Mouse (Mus musculus): ENCODE measurements at regions not wholly inside any gene's neighbourhood (a gene's known extent, or its start where the extent isn't known, plus 50 kb on each side); places are given as distances from the start of the nearest gene placed in this dataset.

DNA sequence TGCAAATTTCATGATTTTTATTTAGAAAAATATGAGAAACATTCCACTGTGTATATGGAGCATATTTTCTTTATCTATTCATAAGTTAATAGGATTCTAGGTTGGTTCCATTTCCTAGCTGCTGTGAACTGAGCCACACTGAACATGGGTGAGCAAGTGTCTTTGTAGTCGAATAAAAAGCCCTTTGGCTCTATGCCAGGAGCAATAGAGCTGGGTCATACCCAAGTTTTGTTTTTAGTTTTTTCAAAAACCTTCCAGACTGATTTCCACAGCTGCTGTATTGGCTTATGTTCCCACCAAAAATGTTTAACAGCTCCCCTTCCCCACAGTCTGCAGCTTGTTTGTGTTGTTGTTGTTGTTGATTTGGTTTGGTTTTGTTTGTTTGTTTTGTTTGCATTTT is 822.5 kb downstream of the Tmem114 start:
- Histone ChIP-seq H3K4me3 (no peak overlapping the region), H3K27ac (no peak overlapping the region)
- no peak for DNase-seq
- intact Hi-C loops (cut with DNase I) = no loop called here
- TF ChIP-seq CTCF (IDR thresholded peaks at IDR 0.05) = no peak

DNA sequence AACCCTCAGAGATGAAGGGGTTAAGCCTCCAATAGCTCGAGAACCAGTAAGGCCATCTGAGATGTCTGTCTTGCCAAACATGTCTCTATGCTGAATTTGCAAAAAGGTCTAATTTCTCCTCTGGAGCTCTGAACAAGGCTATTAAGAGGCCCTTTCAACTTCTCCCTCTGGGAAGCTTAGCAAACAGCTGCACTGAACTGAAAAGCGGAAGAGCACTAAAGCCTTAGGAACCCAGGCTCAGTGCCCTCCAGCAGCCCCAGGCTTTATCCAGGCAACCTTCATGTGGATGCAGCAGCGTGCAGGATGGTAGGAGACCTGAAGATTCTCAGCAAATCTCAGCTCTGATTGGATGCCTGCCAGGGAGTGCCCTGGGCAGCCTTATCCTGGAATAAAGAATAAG is 850.1 kb downstream of the Tmem114 start:
- intact Hi-C loops (cut with DNase I) = no loop called here
- Histone ChIP-seq H3K4me3 (no peak overlapping the region), H3K27ac (no peak overlapping the region)
- no peak for TF ChIP-seq CTCF (IDR thresholded peaks at IDR 0.05)
- DNase-seq = peak; percentile 28

DNA sequence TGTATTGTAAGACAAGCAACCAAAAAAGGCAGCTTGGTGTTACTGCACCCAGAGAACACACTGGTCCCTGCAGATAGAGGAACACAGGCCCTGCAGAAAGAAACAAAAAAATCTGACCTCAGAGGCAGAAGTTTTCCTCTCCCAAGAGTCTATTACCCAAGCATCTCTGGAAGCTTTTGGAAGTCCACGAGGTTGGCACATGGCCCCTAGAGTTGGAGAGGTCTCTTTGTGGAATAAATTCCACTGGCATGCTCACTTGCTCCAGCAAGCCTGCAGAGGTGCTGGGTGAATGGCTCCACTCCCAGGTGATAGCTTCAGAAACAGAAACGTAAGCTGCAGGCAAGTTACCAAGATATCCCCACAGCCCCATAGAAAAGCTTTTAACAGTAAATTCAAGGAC is 864.1 kb downstream of the Tmem114 start:
- DNase-seq = peak; percentile 70
- no peak overlapping the region for H3K27ac ChIP-seq
- intact Hi-C loops (cut with DNase I) = no loop called here

DNA sequence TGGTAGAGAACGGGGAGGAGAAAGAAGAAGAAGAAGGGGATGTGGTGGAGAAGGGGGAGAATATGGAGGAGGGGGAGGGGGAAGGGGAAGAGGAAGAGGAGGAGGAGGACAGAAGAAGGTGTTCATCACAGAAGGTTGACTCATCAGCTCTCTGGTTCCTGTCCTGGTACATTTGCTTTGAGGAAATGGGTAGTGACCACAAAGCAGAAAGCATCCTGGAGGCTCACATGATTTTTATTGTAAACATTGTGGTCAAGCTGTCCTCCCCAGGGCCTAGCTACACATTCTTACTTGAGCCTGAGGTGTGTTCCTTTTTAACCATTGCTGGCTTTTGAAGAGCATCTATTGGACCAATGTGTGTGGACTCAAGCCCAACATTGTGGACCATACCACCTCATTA is 865.8 kb downstream of the Tmem114 start:
- Histone ChIP-seq H3K27ac (no peak overlapping the region), H3K4me3 (no peak overlapping the region)
- no peak for TF ChIP-seq CTCF (IDR thresholded peaks at IDR 0.05)
- DNase-seq = no peak
- intact Hi-C loops (cut with DNase I) = no loop called here

More for the DNA sequence above, 864.1 kb downstream of the Tmem114 start:
- no peak overlapping the region for H3K4me3 ChIP-seq
- TF ChIP-seq CTCF (IDR thresholded peaks at IDR 0.05) = no peak

DNA sequence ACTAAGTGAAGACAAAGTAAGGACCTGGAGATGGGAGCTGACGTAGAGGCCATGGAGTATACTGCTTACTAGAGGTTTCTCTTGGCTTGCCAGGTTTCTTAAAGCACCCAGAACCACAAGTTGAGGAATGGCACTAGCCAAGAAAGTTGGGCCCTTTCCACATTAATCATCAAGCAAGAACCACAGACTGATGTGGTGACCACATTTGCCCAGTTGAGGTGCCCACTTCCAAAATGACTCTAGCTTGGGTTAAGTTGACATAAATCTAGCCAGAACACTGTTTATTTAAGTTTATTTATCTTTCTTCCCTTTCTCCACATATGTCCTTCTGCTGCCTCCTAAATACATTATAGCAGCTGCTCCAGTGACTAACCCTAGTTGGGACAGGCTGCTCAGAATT is 866.3 kb downstream of the Tmem114 start:
- Histone ChIP-seq H3K27ac (no peak overlapping the region), H3K4me3 (no peak overlapping the region)
- DNase-seq = no peak
- TF ChIP-seq CTCF (IDR thresholded peaks at IDR 0.05) = no peak
- intact Hi-C loops (cut with DNase I) = no loop called here

DNA sequence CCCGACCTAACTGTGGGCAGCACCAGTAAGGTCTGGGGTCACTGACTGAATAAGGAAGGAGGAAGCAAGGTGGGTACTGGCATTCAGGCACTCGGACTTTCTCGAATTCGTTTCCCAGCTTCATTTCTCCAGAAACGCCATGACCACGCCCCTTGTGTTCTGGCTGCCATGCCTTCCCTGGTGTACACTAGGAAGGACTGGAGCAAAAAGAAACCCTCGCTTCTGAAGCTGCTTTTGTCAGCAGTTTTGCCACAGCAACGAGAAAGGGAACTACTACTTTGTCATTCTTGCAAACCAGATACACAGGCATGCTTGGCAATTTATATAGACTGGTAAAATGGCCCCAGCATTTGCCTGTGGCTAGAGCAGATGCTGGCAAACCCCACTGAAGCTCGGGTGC is 869.0 kb downstream of the Tmem114 start:
- Histone ChIP-seq H3K4me3 (no peak overlapping the region), H3K27ac (no peak overlapping the region)
- TF ChIP-seq CTCF (IDR thresholded peaks at IDR 0.05) = no peak
- DNase-seq = no peak
- intact Hi-C loops (cut with DNase I) = no loop called here

DNA sequence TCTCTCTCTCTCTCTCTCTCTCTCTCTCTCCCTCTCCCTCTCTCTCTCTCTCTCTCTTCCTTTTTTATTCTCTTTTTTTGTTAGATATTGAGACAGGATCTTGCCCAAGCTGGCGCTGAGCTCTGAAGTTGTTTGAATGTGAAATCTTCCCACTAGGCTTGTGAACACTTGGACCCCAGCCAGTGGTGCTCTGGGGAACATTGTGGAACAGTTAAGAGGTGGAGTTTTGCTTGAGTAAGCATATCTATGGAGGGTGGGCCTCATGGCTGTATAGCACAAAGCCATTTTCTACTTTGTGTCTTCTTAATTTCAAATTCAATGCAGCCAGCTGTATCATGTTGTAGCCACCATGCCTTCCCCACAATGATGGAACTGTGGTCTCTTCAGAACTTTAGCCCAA is 875.4 kb downstream of the Tmem114 start:
- TF ChIP-seq CTCF (IDR thresholded peaks at IDR 0.05) = no peak
- intact Hi-C loops (cut with DNase I) = no loop called here
- Histone ChIP-seq H3K27ac (no peak overlapping the region), H3K4me3 (no peak overlapping the region)
- no peak for DNase-seq

DNA sequence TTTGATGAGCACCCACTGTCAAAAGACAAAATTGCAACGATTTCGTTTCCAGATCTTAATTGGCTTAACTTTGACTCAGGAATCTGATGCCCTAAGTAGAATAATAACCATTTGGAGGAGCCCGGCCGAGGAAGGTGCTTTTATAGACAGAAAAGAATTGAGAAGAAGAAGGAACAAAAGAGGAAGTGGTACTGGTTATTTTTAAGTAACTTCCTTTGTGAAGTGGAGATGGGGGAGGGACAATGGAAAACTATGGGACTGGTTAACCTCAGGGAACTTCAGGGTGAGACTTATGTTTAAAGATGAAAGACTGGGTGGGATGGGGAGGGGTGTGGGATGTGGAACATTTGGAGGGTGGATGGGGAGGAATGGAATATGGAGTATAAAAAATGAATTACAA is 880.9 kb downstream of the Tmem114 start:
- no peak for TF ChIP-seq CTCF (IDR thresholded peaks at IDR 0.05)
- DNase-seq = no peak
- no peak overlapping the region for H3K27ac ChIP-seq
- intact Hi-C loops (cut with DNase I) = no loop called here
- H3K4me3 ChIP-seq = no peak overlapping the region

DNA sequence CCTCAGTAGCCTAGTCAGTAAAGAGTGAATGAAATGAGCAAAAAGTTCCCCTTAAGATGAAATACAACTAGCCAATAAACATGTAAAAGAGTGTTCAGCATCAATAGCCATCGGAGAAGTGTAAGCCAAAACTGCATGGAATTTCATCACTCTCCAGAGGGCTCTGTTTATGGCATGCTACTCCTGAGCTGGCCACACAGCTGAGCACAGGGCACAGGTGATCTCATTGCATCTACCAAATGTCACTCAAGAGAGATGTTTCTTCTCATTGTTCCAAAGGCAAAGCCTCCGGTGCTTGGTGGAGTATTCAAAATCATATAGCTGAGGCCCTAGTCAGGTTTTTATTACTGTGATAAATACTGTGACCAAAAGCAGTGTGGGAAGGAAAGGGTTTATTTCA is 895.1 kb downstream of the Tmem114 start:
- no peak for TF ChIP-seq CTCF (IDR thresholded peaks at IDR 0.05)
- Histone ChIP-seq H3K27ac (no peak overlapping the region), H3K4me3 (no peak overlapping the region)
- intact Hi-C loops (cut with DNase I) = no loop called here
- no peak for DNase-seq

DNA sequence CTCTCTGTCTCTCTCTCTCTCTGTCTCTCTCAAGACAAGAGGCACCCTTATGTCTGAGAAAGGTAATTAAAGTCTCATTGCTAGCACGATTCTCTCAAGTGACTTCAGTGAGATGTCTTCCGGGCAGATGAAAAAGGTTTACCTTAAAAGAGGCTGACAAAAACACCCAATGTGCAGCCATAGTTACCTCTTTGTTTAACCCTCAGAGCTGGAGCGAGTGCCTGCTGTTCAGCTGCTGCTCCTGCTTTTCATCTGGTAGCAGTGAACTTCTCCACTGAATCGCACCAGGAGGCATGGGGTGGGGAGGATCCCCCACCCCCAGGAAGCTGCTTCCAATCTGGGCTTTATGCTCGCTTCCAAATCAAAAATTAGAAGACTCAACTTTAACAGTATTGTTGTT is 896.0 kb downstream of the Tmem114 start:
- no peak overlapping the region for H3K4me3 ChIP-seq
- TF ChIP-seq CTCF (IDR thresholded peaks at IDR 0.05) = no peak
- intact Hi-C loops (cut with DNase I) = no loop called here
- H3K27ac ChIP-seq = no peak overlapping the region
- no peak for DNase-seq

DNA sequence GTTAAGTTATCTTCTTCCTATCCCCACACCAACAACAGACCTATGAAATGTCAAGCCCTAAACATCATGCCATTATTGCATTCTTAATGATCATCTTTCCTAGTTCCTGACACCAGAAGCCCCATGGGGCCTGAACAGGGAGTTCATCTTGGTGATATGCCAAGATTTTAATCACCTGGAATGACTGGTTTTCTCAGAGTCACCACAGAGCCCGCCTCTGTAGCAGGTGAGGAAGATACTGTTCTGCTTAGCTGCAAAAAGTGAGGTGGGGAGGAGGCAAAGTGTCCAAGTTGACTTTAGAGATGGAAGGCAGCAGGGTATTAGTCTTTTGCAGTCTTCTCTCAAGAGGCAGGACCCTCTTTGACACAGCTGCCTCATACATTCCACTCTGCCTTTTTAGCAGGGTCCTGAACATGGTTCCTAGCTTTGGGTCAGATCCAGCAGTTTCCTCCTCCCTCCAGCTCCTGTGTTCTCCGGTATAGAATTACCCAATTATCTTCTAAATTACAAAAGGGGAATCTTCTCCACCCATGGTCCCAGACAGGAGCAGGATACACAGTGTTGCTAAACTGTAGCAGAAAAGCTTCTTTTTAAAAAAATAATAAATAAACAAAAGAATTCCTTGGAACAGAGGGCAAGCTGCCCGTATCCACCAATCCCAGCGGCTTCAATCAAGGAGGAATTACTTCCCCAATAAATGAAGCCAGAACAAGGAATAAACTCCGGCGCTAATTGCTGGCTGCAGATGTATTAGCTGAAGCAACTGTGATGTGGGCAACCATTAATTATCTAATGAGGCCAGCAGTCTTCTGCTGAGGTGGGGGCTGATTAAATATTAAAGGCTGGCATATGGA is 896.8 kb downstream of the Tmem114 start:
- H3K27ac ChIP-seq = no peak overlapping the region
- TF ChIP-seq CTCF (IDR thresholded peaks at IDR 0.05) = no peak
- intact Hi-C loops (cut with DNase I) = no loop called here
- H3K4me3 ChIP-seq = no peak overlapping the region
- no peak for DNase-seq

DNA sequence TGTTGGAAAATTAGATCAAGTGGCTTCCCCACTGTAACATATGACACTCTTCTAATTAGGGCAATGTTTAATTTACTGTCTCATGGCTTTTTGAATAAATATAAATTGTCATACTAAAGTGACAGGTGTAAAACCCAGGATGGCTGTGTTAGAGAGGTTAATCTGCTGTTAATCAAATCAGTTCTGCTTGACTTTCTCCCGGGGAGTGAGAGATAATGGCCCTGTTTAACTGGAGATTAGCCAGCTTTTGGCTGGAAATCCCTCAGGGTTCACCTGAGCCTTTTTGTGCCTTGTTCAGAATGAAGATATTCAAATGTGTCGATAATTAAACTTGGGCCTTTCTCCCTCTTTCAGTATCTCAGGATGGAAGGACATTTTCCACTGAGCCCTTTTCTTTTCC is 906.2 kb downstream of the Tmem114 start:
- DNase-seq = no peak
- TF ChIP-seq CTCF (IDR thresholded peaks at IDR 0.05) = no peak
- Histone ChIP-seq H3K4me3 (no peak overlapping the region), H3K27ac (no peak overlapping the region)
- intact Hi-C loops (cut with DNase I) = no loop called here
